Mouse (Mus musculus) olfactory bulb, adult 2 months (tissue): Measurements from ENCODE around the gene Xdh.

Experiments used
- CTCF ChIP-seq: fragments of 200-500 bp; IDR thresholded peaks from 2 replicates; pipeline ENCODE4 v1.5.1; 2012; ENCODE audit warnings: low read depth, mild to moderate bottlenecking, low read length, moderate library complexity; ENCODE audit not compliant: insufficient read depth
- POLR2A ChIP-seq: fragments of 200-500 bp; IDR thresholded peaks from 2 replicates; pipeline ENCODE4 v1.6.1; 2012; ENCODE audit warnings: mild to moderate bottlenecking, low read depth, low read length, moderate library complexity; ENCODE audit not compliant: insufficient read depth

DNA sequence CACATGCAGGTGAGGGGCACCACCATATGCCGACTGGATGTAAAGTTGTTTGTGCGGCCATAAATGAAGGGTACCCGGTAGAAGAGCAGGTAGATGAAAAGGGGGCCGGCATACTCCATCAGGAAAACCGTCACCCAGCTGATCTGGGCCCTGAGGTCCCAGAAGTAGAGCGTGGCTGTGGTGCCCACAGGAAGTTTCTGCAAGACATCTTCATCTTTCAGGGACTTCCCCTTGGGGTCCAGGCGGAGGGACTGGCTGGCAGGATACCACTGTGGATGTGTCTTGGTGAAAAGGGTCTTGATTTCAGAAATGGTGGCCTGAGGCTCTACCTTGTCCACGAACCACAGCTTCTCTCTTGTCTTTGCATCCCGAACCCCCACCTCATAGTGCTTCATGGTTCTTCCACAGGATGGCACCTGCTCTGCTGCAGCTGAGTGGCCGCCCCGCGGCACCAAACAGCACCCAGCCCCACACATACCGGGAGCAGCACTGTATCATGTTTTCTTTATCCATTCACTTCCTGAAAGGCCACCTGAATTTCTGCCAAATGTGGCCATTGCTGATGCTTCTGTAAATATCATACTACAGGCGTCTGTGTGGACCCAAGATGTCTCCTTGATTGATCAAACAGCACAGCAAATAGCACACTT is 78.9 kb downstream of the Xdh start:
- no peak for TF ChIP-seq CTCF
- no peak for TF ChIP-seq POLR2A
